Mouse (Mus musculus): Measurements from ENCODE around the gene Pfkp. TPM values are rescaled to one million over a fixed set of nuclear protein-coding genes. Genes with fewer than 3 reads are reported as not detected.

Pfkp gene
- total and polyA plus RNA-seq, 3 experiments = 53.3 to 175 TPM; not detected in 1

GRCm38 (mm10) chr13:6659314-6659713, 10.7 kb upstream of the Pfkp start:
- DNase-seq (ENCODE audit: low read depth, low spot score) = no peak
- no peak overlapping the region for H3K27ac ChIP-seq (ENCODE audit: control insufficient read depth, low read depth, low read length)
- H3K4me3 ChIP-seq (ENCODE audit: control insufficient read depth in 1 of 2, insufficient read depth in 1 of 2, low read depth in 2 of 2, low read length in 2 of 2) = no peak overlapping the region
- H3K36me3 ChIP-seq (ENCODE audit: control insufficient read depth in 1 of 2, insufficient read depth in 2 of 2, low read length in 2 of 2) = no peaks in the 10 kb centered on the region
- TF ChIP-seq RAD21 (IDR thresholded peaks at IDR 0.05; ENCODE audit: low read depth, low read length) (no peak), UBTF (IDR thresholded peaks at IDR 0.05; ENCODE audit: borderline replicate concordance, insufficient read depth, low read depth, low read length) (no peak), CHD1 (IDR thresholded peaks at IDR 0.05; ENCODE audit: low read depth, low read length) (no peak), MEF2A (IDR thresholded peaks at IDR 0.05; ENCODE audit: extremely low read depth, insufficient replicate concordance, low read depth, low read length, poor library complexity, severe bottlenecking) (no peak)
- H3K9ac ChIP-seq (ENCODE audit: control insufficient read depth, low read depth, low read length, poor library complexity, severe bottlenecking) = no peak overlapping the region
- H3K27me3 ChIP-seq (ENCODE audit: control insufficient read depth in 1 of 2, insufficient read depth in 2 of 2, low read length in 2 of 2) = no peaks in the 10 kb centered on the region
- H3K79me2 ChIP-seq (ENCODE audit: control insufficient read depth, insufficient read depth, low read length, poor library complexity) = no peaks in the 10 kb centered on the region
- no peaks in the 10 kb centered on the region; a peak in 1 of 4 replicates for H3K4me1 ChIP-seq (ENCODE audit: control insufficient read depth in 1 of 2, insufficient read depth in 2 of 2, low read length in 2 of 2)
- no peaks in the 10 kb centered on the region for H3K9me3 ChIP-seq (replicated peaks; ENCODE audit: insufficient read depth, low read length)

GRCm38 (mm10) chr13:6657300-6657699, 8.7 kb upstream of the Pfkp start:
- Histone ChIP-seq H3K27ac (ENCODE audit: control insufficient read depth, low read depth, low read length) (no peak overlapping the region), H3K27me3 (ENCODE audit: control insufficient read depth in 1 of 2, insufficient read depth in 2 of 2, low read length in 2 of 2) (no peaks in the 10 kb centered on the region), H3K4me1 (ENCODE audit: control insufficient read depth in 1 of 2, insufficient read depth in 2 of 2, low read length in 2 of 2) (no peaks in the 10 kb centered on the region; a peak in 1 of 4 replicates), H3K9me3 (replicated peaks; ENCODE audit: insufficient read depth, low read length) (no peaks in the 10 kb centered on the region), H3K36me3 (ENCODE audit: control insufficient read depth in 1 of 2, insufficient read depth in 2 of 2, low read length in 2 of 2) (no peaks in the 10 kb centered on the region), H3K9ac (ENCODE audit: control insufficient read depth, low read depth, low read length, poor library complexity, severe bottlenecking) (no peak overlapping the region), H3K4me3 (ENCODE audit: control insufficient read depth in 1 of 2, insufficient read depth in 1 of 2, low read depth in 2 of 2, low read length in 2 of 2) (no peak overlapping the region), H3K79me2 (ENCODE audit: control insufficient read depth, insufficient read depth, low read length, poor library complexity) (no peaks in the 10 kb centered on the region)
- DNase-seq (ENCODE audit: low read depth, low spot score) = no peak
- TF ChIP-seq TBP (IDR thresholded peaks at IDR 0.05; ENCODE audit: low read depth, low read length) (no peak), ZMIZ1 (IDR thresholded peaks at IDR 0.05; ENCODE audit: low read depth, low read length) (no peak), NRF1 (IDR thresholded peaks at IDR 0.05; ENCODE audit: insufficient read depth, low read depth, low read length, poor library complexity, severe bottlenecking) (no peak), JUND (IDR thresholded peaks at IDR 0.05; ENCODE audit: low read depth, low read length) (no peak), UBTF (IDR thresholded peaks at IDR 0.05; ENCODE audit: borderline replicate concordance, insufficient read depth, low read depth, low read length) (no peak), RCOR1 (IDR thresholded peaks at IDR 0.05; ENCODE audit: low read depth, low read length) (no peak), TCF12 (IDR thresholded peaks at IDR 0.05; ENCODE audit: low read depth, low read length) (no peak), CHD2 (IDR thresholded peaks at IDR 0.05; ENCODE audit: low read length) (no peak), MXI1 (IDR thresholded peaks at IDR 0.05; ENCODE audit: low read depth, low read length) (no peak)

GRCm38 (mm10) chr13:6649542-6649941, 965 bp upstream of the Pfkp start:
- Histone ChIP-seq H3K4me1 (ENCODE audit: control insufficient read depth in 1 of 2, insufficient read depth in 2 of 2, low read length in 2 of 2) (peaks cover 0 to 13% of the 10 kb centered on the region in 2 experiments), H3K36me3 (ENCODE audit: control insufficient read depth in 1 of 2, insufficient read depth in 2 of 2, low read length in 2 of 2) (peaks cover 0 to 22% of the 10 kb centered on the region in 2 experiments; a peak in 2 of 4 replicates), H3K27ac (ENCODE audit: control insufficient read depth, low read depth, low read length) (no peak overlapping the region), H3K79me2 (ENCODE audit: control insufficient read depth, insufficient read depth, low read length, poor library complexity) (peaks cover 31% of the 10 kb centered on the region), H3K9ac (ENCODE audit: control insufficient read depth, low read depth, low read length, poor library complexity, severe bottlenecking) (no peak overlapping the region), H3K27me3 (ENCODE audit: control insufficient read depth in 1 of 2, insufficient read depth in 2 of 2, low read length in 2 of 2) (no peaks in the 10 kb centered on the region), H3K4me3 (ENCODE audit: control insufficient read depth in 1 of 2, insufficient read depth in 1 of 2, low read depth in 2 of 2, low read length in 2 of 2) (peak overlapping the region in 1 of 2 experiments; percentile 88; a peak in 2 of 4 replicates), H3K9me3 (replicated peaks; ENCODE audit: insufficient read depth, low read length) (no peaks in the 10 kb centered on the region)
- TF ChIP-seq ZMIZ1 (IDR thresholded peaks at IDR 0.05; ENCODE audit: low read depth, low read length) = no peak
- TF ChIP-seq CTCF (IDR thresholded peaks at IDR 0.05 in 2 of 3, conservative IDR thresholded peaks at IDR 0.05 in 1 of 3; ENCODE audit: control insufficient read depth in 1 of 3, insufficient read depth in 1 of 3, low read depth in 2 of 3, low read length in 3 of 3, poor library complexity in 1 of 3, severe bottlenecking in 1 of 3) = peak in 2 of 3 experiments; percentile 7 to 35; a peak in 2 of 6 replicates
- DNase-seq (ENCODE audit: low read depth, low spot score) = peak; percentile 54
